Mouse (Mus musculus) C2C12 (cell line): ENCODE data around the gene Kdelc2.

Source experiments
- CEBPB ChIP-seq: IDR thresholded peaks from one replicate; pipeline ENCODE4 v1.6.1; 2011; ENCODE audit warnings: low read depth, mild to moderate bottlenecking, control low read depth, moderate library complexity
- CTCF ChIP-seq: IDR thresholded peaks from one replicate; pipeline ENCODE4 v1.5.1; 2011; ENCODE audit not compliant: control insufficient read depth, insufficient read depth, insufficient read length
- FOSL1 ChIP-seq: IDR thresholded peaks from one replicate; pipeline ENCODE4 v1.8.0; 2011; ENCODE audit warnings: mild to moderate bottlenecking, low read length; ENCODE audit not compliant: poor library complexity, insufficient read depth, severe bottlenecking

DNA sequence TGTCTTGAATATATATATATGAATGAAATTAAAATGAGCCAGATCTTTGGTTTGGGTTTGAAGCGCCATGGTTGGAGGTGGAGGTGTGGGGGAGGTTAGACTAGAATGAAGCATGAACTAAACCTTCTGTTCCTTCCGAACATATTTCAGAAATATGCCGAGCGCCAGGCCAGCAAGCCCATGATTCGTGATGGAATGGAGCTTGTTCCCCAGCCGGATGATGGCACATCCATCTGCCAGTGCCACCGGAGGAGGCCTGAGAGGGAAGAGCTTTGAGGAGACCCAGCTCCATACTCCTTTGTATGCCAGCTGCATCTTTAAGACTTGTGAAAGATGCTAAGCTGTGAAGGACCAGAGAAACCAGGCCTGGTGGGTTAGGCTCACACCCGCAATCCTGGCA, 15.7 kb downstream of the Kdelc2 start:
- TF ChIP-seq CTCF, result no peak
- TF ChIP-seq FOSL1, result no peak
- TF ChIP-seq CEBPB, result no peak
